Mouse (Mus musculus) neural tube, embryonic 13.5 days (tissue): ENCODE measurements around the gene Ndrg4. TPM values are rescaled to one million over a fixed set of nuclear protein-coding genes. Genes with fewer than 3 reads are reported as not detected.

ENCODE experiments used
- ATAC-seq: fragments of 200-750 bp; cut with Nextera tagmentation; 2 replicates; pipeline ENCODE4 v1.8.0; 2017; ENCODE audit warnings: low read depth, mild to moderate bottlenecking, moderate TSS enrichment, moderate library complexity
- H3K27ac ChIP-seq: fragments of 300-500 bp; sonication (generic); replicated peaks from 2 replicates; pipeline ENCODE4 v1.5.1; 2015; ENCODE audit warnings: moderate library complexity, mild to moderate bottlenecking, inconsistent platforms
- H3K27me3 ChIP-seq: fragments of 300-500 bp; sonication (generic); 2 replicates; pipeline ENCODE4 v1.6.1; 2015; ENCODE audit warnings: mild to moderate bottlenecking, inconsistent platforms
- H3K36me3 ChIP-seq: fragments of 300-500 bp; sonication (generic); 2 replicates; pipeline ENCODE4 v1.6.1; 2015; ENCODE audit warnings: mild to moderate bottlenecking, inconsistent platforms
- H3K4me1 ChIP-seq: fragments of 300-500 bp; sonication (generic); replicated peaks from 2 replicates; pipeline ENCODE4 v1.6.1; 2015; ENCODE audit warnings: inconsistent platforms
- H3K4me2 ChIP-seq: fragments of 300-500 bp; sonication (generic); 2 replicates; pipeline ENCODE4 v1.6.1; 2015; ENCODE audit warnings: inconsistent platforms, mild to moderate bottlenecking, moderate library complexity
- H3K4me3 ChIP-seq: fragments of 300-500 bp; sonication (generic); 2 replicates; pipeline ENCODE4 v1.5.1; 2015; ENCODE audit warnings: mild to moderate bottlenecking, inconsistent platforms
- H3K9ac ChIP-seq: fragments of 300-500 bp; sonication (generic); 2 replicates; pipeline ENCODE4 v1.6.1; 2015; ENCODE audit warnings: moderate library complexity, mild to moderate bottlenecking, inconsistent platforms
- H3K9me3 ChIP-seq: fragments of 300-500 bp; sonication (generic); 2 replicates; pipeline ENCODE4 v1.6.1; 2016; ENCODE audit warnings: inconsistent platforms
- WGBS: fragments of 180-500 bp; shearing (Covaris S2); methylation state at CpG from one replicate; pipeline ENCODE4 v1.1.7; 2015; 5-methylcytosine and 5-hydroxymethylcytosine counted together
- polyA plus RNA-seq: library from polyadenylated mRNA; unstranded; fragments of >200 nt; fragmentation: Nextera tagmentation; extraction: Ambion mirVana; gene quantifications from 2 replicates; pipeline ENCODE4 v1.2.1, GENCODE M21; 2015

Gene Ndrg4
- polyA plus RNA-seq, 1 experiment from 2014 or later = 275 TPM

DNA sequence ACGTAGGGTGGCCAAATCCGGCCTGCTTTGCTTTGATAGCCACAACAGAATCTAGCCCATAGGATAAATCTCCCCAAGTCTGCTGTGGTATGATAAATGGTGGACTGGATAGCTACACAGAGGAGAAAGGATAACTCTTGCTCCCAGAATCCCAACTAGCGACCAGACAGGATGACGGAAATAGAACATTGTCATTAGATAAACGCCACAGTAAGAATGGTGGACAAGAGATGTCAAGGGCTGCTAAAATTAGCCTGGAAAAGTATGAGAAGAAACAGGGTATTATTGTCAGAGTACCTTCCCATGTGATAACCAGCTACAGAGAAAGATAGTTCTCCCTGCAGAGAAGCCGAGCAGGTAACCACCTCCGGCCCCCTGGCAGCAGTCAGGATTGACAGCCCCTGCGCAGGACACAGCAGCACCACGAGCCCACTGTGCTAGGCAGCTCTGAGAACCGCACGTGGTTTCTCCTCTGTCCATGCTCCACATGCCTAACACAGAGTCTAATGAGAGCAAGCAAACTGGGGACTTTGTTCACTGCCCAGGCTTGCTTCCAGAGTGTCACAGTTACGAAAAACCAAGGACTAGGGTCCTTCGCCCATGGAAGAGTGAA lies 14.3 kb downstream of the Ndrg4 start:
- WGBS = 84% methylated on average over 13 of the region's 13 CpGs

DNA sequence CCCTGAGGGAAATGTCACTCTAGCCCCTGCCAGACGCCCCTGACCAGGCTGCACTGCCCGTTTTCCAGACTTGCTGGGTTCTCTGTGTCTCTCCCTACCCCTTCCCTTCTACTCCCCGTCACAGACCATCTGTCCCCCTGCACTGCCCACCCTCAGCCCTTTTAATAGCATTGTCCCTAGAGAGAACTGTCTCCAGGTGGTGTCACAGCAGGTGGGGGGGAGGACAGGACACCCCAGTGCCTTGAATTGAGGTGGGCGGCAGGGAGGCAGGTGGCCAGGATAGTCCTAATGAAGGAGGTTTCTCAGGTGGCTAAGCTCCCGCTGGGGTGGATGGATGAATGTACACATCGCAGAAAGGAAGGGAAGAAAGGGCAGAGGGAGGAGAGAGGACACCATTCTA lies 17.9 kb downstream of the Ndrg4 start:
- Histone ChIP-seq H3K9ac (peak overlapping the region; percentile 41), H3K4me2 (no peak overlapping the region), H3K27ac (no peak overlapping the region), H3K4me1 (peaks cover 35% of the 10 kb centered on the region), H3K9me3 (no peaks in the 10 kb centered on the region), H3K27me3 (peaks cover 18% of the 10 kb centered on the region), H3K36me3 (no peaks in the 10 kb centered on the region), H3K4me3 (no peak overlapping the region)
- 6% methylated on average over 6 of the region's 6 CpGs for WGBS
- 0 out of 2 replicates have a peak, but pooled peaks have one; percentile 33 for ATAC-seq

More for the DNA sequence above, 14.3 kb downstream of the Ndrg4 start:
- Histone ChIP-seq H3K9me3 (no peaks in the 10 kb centered on the region), H3K27ac (no peak overlapping the region), H3K4me2 (no peak overlapping the region), H3K4me1 (peaks cover 19% of the 10 kb centered on the region), H3K9ac (no peak overlapping the region), H3K36me3 (no peaks in the 10 kb centered on the region), H3K4me3 (no peak overlapping the region), H3K27me3 (peaks cover 9% of the 10 kb centered on the region)
- ATAC-seq = no peak

DNA sequence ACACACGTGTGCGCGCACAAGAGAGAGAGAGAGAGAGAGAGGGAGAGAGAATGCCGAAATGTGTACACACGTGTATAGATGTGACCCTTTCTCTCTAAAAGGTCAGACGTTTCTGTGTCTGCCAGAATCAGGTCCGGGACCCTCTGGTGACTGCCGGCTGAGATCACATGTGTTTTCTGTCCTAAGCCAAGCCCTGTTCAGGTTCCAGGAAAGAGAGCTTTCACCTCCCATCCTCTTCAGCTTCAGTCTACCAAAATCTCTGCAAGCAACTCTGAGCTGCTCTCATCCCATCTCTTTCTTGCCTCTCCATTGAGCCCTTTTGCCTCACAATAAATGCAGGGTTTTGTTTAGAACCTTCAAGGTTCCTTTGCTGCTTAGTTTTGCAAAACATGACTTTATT lies 19.9 kb downstream of the Ndrg4 start:
- H3K9me3 ChIP-seq = no peaks in the 10 kb centered on the region
- no peak for ATAC-seq
- H3K4me3 ChIP-seq = no peak overlapping the region
- peak overlapping the region; percentile 37 for H3K4me2 ChIP-seq
- no peaks in the 10 kb centered on the region for H3K36me3 ChIP-seq
- no peak overlapping the region for H3K27ac ChIP-seq
- H3K4me1 ChIP-seq = peaks cover 54% of the 10 kb centered on the region
- 52% methylated on average over 6 of the region's 8 CpGs for WGBS
- H3K27me3 ChIP-seq = peaks cover 18% of the 10 kb centered on the region
- peak overlapping the region; percentile 17; the same call in 1 of the 2 replicates for H3K9ac ChIP-seq

DNA sequence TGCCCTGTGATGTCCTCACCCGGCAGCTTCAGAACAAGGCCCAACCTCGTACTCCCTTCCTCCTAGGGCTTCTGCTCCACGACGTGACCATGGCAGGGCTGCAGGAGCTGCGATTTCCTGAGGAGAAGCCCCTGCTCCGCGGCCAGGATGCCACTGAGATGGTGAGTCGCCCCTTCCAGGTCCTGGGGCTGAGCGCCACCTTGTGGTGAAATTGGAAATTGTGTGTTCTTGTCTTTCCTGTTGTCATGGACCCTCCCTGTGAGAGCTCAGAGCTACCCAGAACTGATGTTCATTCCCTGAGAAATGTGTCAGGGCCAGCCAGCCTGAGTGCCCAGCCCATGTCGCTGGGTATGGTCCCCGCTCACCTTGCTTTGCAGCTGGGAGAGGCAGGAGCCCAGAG lies 20.3 kb downstream of the Ndrg4 start:
- 3% methylated on average over 11 of the region's 11 CpGs for WGBS
- Histone ChIP-seq H3K4me1 (peaks cover 59% of the 10 kb centered on the region), H3K4me2 (peak overlapping the region; percentile 37), H3K27me3 (peaks cover 18% of the 10 kb centered on the region), H3K4me3 (no peak overlapping the region), H3K36me3 (no peaks in the 10 kb centered on the region), H3K27ac (no peak overlapping the region), H3K9me3 (no peaks in the 10 kb centered on the region), H3K9ac (peak overlapping the region; percentile 17; the same call in 1 of the 2 replicates)
- ATAC-seq = peak; percentile 42; the same call in 1 of the 2 replicates

DNA sequence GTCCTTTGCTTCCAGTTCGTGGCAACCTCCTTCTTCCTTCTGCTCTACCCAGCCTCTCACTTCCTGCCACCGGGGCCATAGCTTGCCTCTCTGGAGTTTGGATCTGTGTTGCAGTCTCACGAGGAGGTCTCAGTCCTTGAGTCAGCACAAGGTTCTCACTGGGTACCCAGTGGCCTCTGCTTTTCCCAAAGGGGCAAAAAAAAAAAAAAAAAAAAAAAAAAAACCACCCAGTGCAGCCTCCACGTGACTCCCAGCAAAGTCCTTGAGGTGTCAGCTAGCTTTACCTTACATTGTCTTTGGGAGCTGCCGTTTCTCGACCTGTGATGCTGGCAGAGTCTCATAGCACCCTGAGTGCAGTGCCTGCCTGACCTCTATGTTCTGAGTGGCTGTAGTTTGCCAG lies 21.4 kb downstream of the Ndrg4 start:
- Histone ChIP-seq H3K4me1 (peaks cover 64% of the 10 kb centered on the region), H3K9me3 (no peaks in the 10 kb centered on the region), H3K27ac (no peak overlapping the region), H3K27me3 (peaks cover 18% of the 10 kb centered on the region), H3K36me3 (no peaks in the 10 kb centered on the region), H3K9ac (no peak overlapping the region), H3K4me3 (no peak overlapping the region), H3K4me2 (no peak overlapping the region)
- 48% methylated on average over 6 of the region's 6 CpGs for WGBS
- no peak for ATAC-seq

DNA sequence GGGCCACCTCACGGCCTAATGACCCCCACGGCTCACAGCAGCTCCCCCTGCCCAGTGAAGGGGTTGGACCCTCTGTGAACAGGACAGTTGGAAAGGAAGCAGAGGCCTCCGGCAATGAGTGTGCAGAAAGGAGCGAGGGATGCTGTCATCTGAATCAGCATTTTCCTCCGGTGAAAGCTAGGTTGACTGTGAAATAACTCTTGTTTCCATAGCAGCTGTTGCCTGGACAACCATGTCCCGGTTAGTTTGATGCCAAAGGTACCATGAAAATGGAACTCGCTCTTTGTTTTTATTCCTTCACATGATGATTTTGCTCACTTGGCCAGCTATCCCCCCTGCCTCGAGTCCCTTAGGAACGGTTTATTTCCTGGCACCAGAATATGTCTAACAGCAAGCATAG lies 23.5 kb downstream of the Ndrg4 start:
- Histone ChIP-seq H3K9me3 (no peaks in the 10 kb centered on the region), H3K4me3 (no peak overlapping the region), H3K36me3 (no peaks in the 10 kb centered on the region), H3K9ac (peak overlapping the region; percentile 45), H3K27me3 (peaks cover 15% of the 10 kb centered on the region), H3K27ac (peak overlapping the region; percentile 72), H3K4me2 (peak overlapping the region; percentile 14), H3K4me1 (peaks cover 67% of the 10 kb centered on the region)
- WGBS = 30% methylated on average over 9 of the region's 9 CpGs
- ATAC-seq = no peak

DNA sequence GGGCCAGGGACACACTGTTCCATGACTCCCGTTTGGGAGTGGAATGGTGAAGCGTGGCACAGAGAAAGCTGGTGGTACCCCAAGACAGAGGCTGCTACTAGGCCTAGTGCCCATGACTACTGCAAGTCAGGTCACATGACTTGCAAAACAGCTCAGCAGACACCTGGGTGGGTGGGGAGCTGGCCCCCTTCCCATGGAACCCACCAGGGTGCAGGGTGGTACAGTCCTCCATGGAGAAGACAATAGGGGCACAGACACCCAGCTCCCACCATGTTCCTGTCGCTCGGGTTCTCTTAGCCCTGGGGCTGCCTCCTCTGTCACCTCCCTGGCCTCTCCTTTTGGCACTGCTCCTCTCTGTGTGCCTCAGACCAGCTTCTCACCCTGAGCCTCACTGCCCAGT lies 25.0 kb downstream of the Ndrg4 start:
- no peak for ATAC-seq
- Histone ChIP-seq H3K36me3 (peaks cover 9% of the 10 kb centered on the region), H3K27me3 (peaks cover 13% of the 10 kb centered on the region; the same call in 1 of the 2 replicates), H3K4me1 (peaks cover 66% of the 10 kb centered on the region), H3K9me3 (no peaks in the 10 kb centered on the region), H3K4me2 (peak overlapping the region; percentile 84; the same call in 1 of the 2 replicates), H3K4me3 (no peak overlapping the region), H3K27ac (no peak overlapping the region), H3K9ac (no peak overlapping the region; the same call in 1 of the 2 replicates)
- 74% methylated on average over 4 of the region's 4 CpGs for WGBS

DNA sequence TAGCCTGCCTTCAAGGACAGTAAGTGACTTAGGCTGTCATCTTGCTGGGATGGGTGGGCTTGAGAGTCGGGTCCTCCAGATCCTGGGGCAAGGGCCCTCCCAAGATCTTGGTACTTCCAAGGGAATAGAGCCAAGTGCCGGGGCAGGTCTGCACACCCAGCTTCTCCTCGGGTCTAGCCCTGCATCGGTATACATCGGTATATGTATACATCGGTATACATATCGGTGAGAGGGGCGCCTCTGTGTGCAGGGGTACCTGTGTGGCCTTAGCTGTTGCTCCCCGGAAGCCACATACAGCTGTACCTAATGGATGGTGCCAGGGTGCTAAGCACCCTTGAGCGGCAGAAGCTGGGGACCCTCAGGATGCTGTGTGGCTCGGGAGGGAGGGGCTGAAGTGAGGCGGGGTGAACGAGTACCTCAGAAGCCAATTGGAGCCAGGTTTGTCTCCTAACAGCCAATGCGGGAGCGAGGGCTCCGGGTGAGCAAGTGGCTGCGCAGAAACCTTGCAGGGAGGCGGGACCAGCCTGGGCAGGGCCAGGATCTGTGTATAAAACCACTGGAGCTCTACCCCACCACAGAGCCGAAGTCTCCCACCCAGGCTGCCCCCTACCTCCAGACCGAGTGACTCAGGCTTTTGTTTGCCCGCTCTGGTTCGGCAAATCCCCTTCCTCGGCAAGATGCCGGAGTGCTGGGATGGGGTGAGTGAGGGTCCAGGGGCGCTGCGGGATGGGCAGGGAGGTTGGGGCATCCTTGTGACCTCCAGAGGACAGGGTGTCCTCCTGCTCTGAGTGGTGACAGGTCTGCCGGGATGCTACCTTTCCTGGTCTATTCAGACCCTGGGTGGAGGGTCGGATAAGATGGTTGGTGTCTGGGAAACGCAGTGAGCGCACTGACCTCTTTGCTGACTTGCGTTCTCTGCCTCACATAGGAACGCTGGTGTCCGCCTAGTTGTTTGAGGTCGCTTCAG lies 26.0 kb downstream of the Ndrg4 start:
- H3K27me3 ChIP-seq = peaks cover 8% of the 10 kb centered on the region; the same call in 1 of the 2 replicates
- no peaks in the 10 kb centered on the region for H3K9me3 ChIP-seq
- peak overlapping the region; percentile 72 for H3K4me3 ChIP-seq
- peaks cover 58% of the 10 kb centered on the region for H3K4me1 ChIP-seq
- 2% methylated on average over 34 of the region's 34 CpGs for WGBS
- ATAC-seq = peak; percentile 94
- peak overlapping the region; percentile 89 for H3K9ac ChIP-seq
- H3K27ac ChIP-seq = peak overlapping the region; percentile 83
- peaks cover 19% of the 10 kb centered on the region for H3K36me3 ChIP-seq
- peak overlapping the region; percentile 84 for H3K4me2 ChIP-seq

DNA sequence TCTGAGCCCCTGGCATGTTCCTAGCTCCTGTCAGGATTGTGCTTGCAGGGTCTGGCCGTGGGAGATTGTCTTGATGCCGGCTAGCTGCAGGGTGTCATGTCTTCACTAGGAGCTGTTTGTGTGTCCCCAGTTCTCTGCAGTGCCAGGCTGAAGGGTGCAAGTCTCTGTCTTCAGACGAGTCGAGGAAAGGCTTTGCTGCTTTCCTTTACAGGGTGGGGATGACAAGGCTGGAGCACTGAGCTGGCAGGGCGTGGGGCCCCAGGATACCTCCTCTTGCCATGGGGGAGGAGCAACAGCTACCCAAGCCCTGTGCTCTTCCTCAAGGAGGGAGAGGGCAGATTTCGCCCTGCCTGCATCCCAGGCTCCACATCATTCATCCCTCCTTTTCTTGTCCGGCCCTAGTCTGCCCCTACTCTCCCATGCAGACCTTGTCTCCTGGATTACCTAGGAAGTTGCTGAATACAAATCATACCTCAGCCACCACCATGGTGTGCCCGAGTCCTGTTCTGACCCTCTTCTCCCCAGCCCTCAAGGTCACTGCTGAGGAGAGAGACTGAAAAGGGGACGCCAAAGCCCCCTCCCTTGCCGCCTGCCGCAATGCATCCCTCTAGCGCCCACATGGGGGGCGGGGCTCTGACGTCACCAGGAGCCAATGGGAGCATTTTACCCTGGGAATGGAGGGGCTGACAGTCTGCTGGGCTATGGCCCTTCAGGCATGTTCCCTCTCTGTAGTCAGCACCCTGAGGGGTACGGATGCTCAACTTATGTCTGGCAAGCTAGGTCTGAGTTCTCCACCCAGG lies 26.9 kb downstream of the Ndrg4 start:
- Histone ChIP-seq H3K27me3 (no peaks in the 10 kb centered on the region), H3K36me3 (peaks cover 28% of the 10 kb centered on the region), H3K4me1 (peaks cover 58% of the 10 kb centered on the region), H3K4me2 (peak overlapping the region; percentile 84), H3K27ac (peak overlapping the region; percentile 83), H3K4me3 (peak overlapping the region; percentile 72), H3K9me3 (no peaks in the 10 kb centered on the region), H3K9ac (peak overlapping the region; percentile 89)
- WGBS = under 1% methylated on average over 15 of the region's 15 CpGs
- peak; percentile 28 for ATAC-seq

DNA sequence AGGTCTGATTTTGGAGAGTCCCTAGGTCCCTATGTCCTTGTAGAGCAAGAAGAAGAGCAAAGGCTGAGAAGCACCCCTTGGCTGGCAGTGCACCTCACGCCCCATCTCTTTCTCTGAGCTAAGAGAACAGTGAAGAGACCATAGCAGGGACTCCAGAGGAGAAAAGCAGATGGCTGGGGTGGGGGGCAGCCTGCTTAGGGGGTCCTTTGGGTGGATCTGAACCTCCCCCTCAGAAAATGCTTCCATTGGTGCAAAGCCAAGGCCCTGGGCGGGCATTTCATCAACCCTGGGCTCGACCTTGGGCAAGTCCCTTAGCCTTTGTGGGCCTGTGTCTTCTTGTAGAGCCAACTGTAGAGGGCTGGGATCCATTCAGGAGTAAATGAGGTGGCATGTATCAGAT lies 27.8 kb downstream of the Ndrg4 start:
- WGBS = 92% methylated on average over 3 of the region's 3 CpGs

DNA sequence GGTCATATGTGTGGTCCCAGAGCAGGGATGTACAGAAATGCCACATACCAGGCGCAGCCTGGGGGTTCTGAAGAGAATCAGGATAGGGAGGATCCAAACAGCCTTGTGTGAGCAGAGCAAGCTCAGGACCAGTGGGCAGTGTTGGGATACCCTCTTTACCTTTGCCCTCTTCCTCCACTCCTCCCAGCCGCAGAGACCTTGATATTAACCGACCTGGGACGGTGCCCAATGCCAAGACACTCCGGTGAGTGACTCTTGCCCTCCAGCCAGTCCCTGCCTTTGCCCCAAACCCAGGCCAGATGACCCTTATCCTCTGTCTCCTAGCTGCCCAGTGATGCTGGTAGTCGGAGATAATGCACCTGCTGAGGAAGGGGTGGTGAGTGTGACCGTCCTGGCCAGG lies 32.8 kb downstream of the Ndrg4 start:
- no peak for ATAC-seq
- Histone ChIP-seq H3K27ac (no peak overlapping the region), H3K9me3 (no peaks in the 10 kb centered on the region), H3K4me1 (peaks cover 11% of the 10 kb centered on the region), H3K4me3 (no peak overlapping the region), H3K36me3 (peaks cover 70% of the 10 kb centered on the region), H3K27me3 (no peaks in the 10 kb centered on the region), H3K9ac (no peak overlapping the region), H3K4me2 (no peak overlapping the region)
- 81% methylated on average over 7 of the region's 7 CpGs for WGBS

More for the DNA sequence above, 27.8 kb downstream of the Ndrg4 start:
- peaks cover 37% of the 10 kb centered on the region for H3K36me3 ChIP-seq
- peak overlapping the region; percentile 84 for H3K4me2 ChIP-seq
- H3K27ac ChIP-seq = no peak overlapping the region
- H3K9ac ChIP-seq = peak overlapping the region; percentile 89
- H3K4me3 ChIP-seq = peak overlapping the region; percentile 72
- H3K27me3 ChIP-seq = no peaks in the 10 kb centered on the region
- peaks cover 54% of the 10 kb centered on the region for H3K4me1 ChIP-seq
- H3K9me3 ChIP-seq = no peaks in the 10 kb centered on the region
- no peak for ATAC-seq
